Mouse (Mus musculus): ENCODE measurements around the gene A4galt. TPM values are rescaled to one million over a fixed set of nuclear protein-coding genes. Genes with fewer than 3 reads are reported as not detected.

Gene A4galt
- polyA plus RNA-seq, 1 experiment from 2014 or later, result 0.60 TPM

Other genes with a start within 250 kb of the A4galt start
- gene Nfam1, start 218.5 kb downstream of the A4galt start, polyA plus RNA-seq (2014; fragmentation: Nextera tagmentation; extraction: Ambion mirVana), result 3.0 and 3.7 TPM in 2 replicates
- 40.3 and 45.1 TPM in 2 replicates for gene Serhl, start 162.3 kb downstream of the A4galt start, polyA plus RNA-seq (2014; fragmentation: Nextera tagmentation; extraction: Ambion mirVana)
- gene Rrp7a, start 129.0 kb downstream of the A4galt start, polyA plus RNA-seq (2014; fragmentation: Nextera tagmentation; extraction: Ambion mirVana), result 64.0 and 78.6 TPM in 2 replicates
- 180 and 196 TPM in 2 replicates for gene Poldip3, start 102.4 kb downstream of the A4galt start, polyA plus RNA-seq (2014; fragmentation: Nextera tagmentation; extraction: Ambion mirVana)
- gene Cyb5r3, start 79.2 kb downstream of the A4galt start, polyA plus RNA-seq (2014; fragmentation: Nextera tagmentation; extraction: Ambion mirVana), result 175 and 179 TPM in 2 replicates
- 37.1 and 39.7 TPM in 2 replicates for gene Arfgap3, start 98.5 kb upstream of the A4galt start, polyA plus RNA-seq (2014; fragmentation: Nextera tagmentation; extraction: Ambion mirVana)
- gene Pacsin2, start 212.8 kb upstream of the A4galt start, polyA plus RNA-seq (2014; fragmentation: Nextera tagmentation; extraction: Ambion mirVana), result 43.1 and 46.2 TPM in 2 replicates

Data from neural tube, embryonic 11.5 days (tissue).